ENCODE assay signal across 13 mouse cellular contexts in the genomic region with DNA sequence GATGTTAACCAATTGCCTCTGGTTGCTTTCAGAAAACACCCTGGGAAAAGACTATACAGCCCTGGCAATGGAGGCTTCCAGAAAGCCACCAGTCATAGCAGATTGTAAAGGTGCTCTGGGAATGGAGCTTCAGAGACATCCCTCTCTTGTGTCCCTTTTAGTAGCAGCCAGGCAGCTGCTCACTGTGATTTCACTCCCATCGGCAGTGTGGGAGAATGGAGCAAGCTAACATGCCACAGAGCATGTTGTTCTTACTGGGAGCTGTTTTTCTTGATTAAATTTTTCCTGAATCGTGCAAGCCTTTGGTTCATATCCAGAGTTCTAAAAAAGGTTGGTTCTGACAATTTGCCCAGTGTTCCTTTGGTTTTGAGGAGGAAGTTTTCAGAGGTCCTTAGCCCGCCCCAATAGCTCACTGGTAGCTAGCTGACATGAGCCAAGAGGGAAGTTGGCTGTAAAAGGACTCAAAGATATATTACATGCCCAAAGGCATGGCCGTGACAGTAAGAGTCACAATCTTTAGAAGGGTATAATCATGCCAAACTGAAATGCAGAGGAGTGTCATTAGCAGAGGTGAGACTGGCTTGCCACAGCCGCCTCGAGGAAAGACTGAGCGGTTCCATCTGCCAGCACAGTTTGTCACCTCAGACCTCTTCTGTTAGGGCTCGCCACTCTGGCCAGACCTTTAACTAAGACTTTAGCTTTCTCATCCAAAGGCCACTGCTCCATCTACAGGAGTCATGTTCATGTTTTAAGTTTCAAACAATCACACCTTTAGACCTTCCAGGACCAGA.
DNase-seq lines count a peak whose midpoint lies in the region; ATAC-seq and TF ChIP-seq lines count a peak whose summit lies in the region.
"Had no signal": no experiment of that assay in that cellular context is flagged by ENCODE, and none has a peak within 500 bp of the region (broad histone marks: within the 10 kb centered on the region; RNA-seq: fewer than 3 reads in every experiment).

No protein-coding gene starts in this region.

- no peaks in the 10 kb centered on the region for H3K9me3 ChIP-seq in limb, embryonic 13.5 days
- no peaks in the 10 kb centered on the region for H3K9me3 ChIP-seq in limb, embryonic 10.5 days (replicated peaks)
- H3K9me3 ChIP-seq: liver, embryonic 15.5 days had no signal

- no peaks in the 10 kb centered on the region for H3K36me3 ChIP-seq in limb, embryonic 13.5 days
- H3K36me3 ChIP-seq in limb, embryonic 10.5 days, result no peaks in the 10 kb centered on the region
- H3K36me3 ChIP-seq: liver, embryonic 15.5 days had no signal

- H3K27ac ChIP-seq in gastrocnemius, adult 2 months, result peak overlapping the region; percentile 9; the same call in 1 of the 2 replicates
- 0 out of 2 replicates have a peak overlapping the region, but pooled peaks have one; percentile 15 for H3K27ac ChIP-seq in limb, embryonic 13.5 days
- H3K27ac ChIP-seq in limb, embryonic 10.5 days, result no peak overlapping the region
- H3K27ac ChIP-seq in layer of hippocampus, adult 2 months, result peak overlapping the region; percentile 69
- H3K27ac ChIP-seq: hindbrain, embryonic 14.5 days; kidney, postnatal 0 days; liver, embryonic 15.5 days had no signal

- intact Hi-C loops in gastrocnemius, adult 2 months (cut with DNase I), result no loop called here

- H3K4me1 ChIP-seq in limb, embryonic 13.5 days, result peaks cover 34% of the 10 kb centered on the region
- H3K4me1 ChIP-seq in limb, embryonic 10.5 days, result peaks cover 10% of the 10 kb centered on the region

- no peak overlapping the region for H3K4me2 ChIP-seq in limb, embryonic 13.5 days (replicated peaks)
- H3K4me2 ChIP-seq: hindbrain, embryonic 14.5 days; liver, embryonic 15.5 days; midbrain, embryonic 11.5 days had no signal

- TF ChIP-seq CTCF in gastrocnemius, adult 2 months (IDR thresholded peaks at IDR 0.05), result no peak
- no peak for TF ChIP-seq CTCF in layer of hippocampus, adult 2 months (conservative IDR thresholded peaks at IDR 0.05)

- 0 out of 2 replicates have a peak, but pooled peaks have one; percentile 4 for ATAC-seq in limb, embryonic 13.5 days (ENCODE audit: low FRiP score, low read depth)

- no peak overlapping the region for H3K9ac ChIP-seq in limb, embryonic 13.5 days
- H3K9ac ChIP-seq: hindbrain, embryonic 14.5 days; liver, embryonic 15.5 days had no signal

- WGBS in limb, embryonic 13.5 days, result 42% methylated on average over 8 of the region's 8 CpGs
- 61% methylated on average over 8 of the region's 8 CpGs for WGBS in limb, embryonic 10.5 days

- no peak for DNase-seq in gastrocnemius, adult 2 months
- DNase-seq in gastrocnemius, postnatal 25 days, result no peak
- no peak for DNase-seq in limb, embryonic 10.5 days (ENCODE audit: low spot score)
- DNase-seq in layer of hippocampus, adult 2 months (ENCODE audit: low spot score in 2 of 2), result peak; percentile 12 to 14
- DNase-seq in lung, postnatal 36 days, result peak; percentile 44
- no peak for DNase-seq in cerebellum, adult 18-20 months
- DNase-seq in kidney, postnatal 14 days, result no peak
- DNase-seq: cerebellum, postnatal 25 days had no signal

- H3K4me3 ChIP-seq in gastrocnemius, adult 2 months, result no peak overlapping the region
- no peak overlapping the region for H3K4me3 ChIP-seq in limb, embryonic 13.5 days
- no peak overlapping the region for H3K4me3 ChIP-seq in limb, embryonic 10.5 days
- H3K4me3 ChIP-seq in layer of hippocampus, adult 2 months, result no peak overlapping the region
- H3K4me3 ChIP-seq: liver, embryonic 15.5 days had no signal

- peaks cover 64% of the 10 kb centered on the region for H3K27me3 ChIP-seq in limb, embryonic 13.5 days
- H3K27me3 ChIP-seq in limb, embryonic 10.5 days (ENCODE audit: low read depth, poor library complexity, severe bottlenecking), result peaks cover 99% of the 10 kb centered on the region
- H3K27me3 ChIP-seq: liver, embryonic 15.5 days had no signal

Comparison
In these comparisons a context has a peak if more than half of its experiments do, and no peak if none do; other contexts are left out.
1. DNase-seq: peak in layer of hippocampus, adult 2 months (2 of 2) and lung, postnatal 36 days (single experiment); none in gastrocnemius, adult 2 months (single experiment), gastrocnemius, postnatal 25 days (single experiment), limb, embryonic 10.5 days (single experiment), cerebellum, adult 18-20 months (0 of 2) and kidney, postnatal 14 days (single experiment).